Mouse (Mus musculus) limb, embryonic 13.5 days (tissue): ENCODE measurements around the gene Ckap5. TPM values are rescaled to one million over a fixed set of nuclear protein-coding genes. Genes with fewer than 3 reads are reported as not detected.
A peak's percentile ranks its signal among the peaks of the same experiment; 100 is the strongest.

Experiments used
- ATAC-seq: fragments of 200-750 bp; cut with Nextera tagmentation; 2 replicates; pipeline ENCODE4 v1.8.0; 2017; ENCODE audit warnings: low read depth, moderate number of reproducible peaks, moderate TSS enrichment; ENCODE audit not compliant: low FRiP score
- H3K27ac ChIP-seq: fragments of 300-500 bp; sonication (generic); 2 replicates; pipeline ENCODE4 v1.5.1; 2015; ENCODE audit warnings: inconsistent platforms, mild to moderate bottlenecking, moderate library complexity
- H3K27me3 ChIP-seq: fragments of 300-500 bp; sonication (generic); 2 replicates; pipeline ENCODE4 v1.6.1; 2015; ENCODE audit warnings: mild to moderate bottlenecking, inconsistent platforms
- H3K36me3 ChIP-seq: fragments of 300-500 bp; sonication (generic); 2 replicates; pipeline ENCODE4 v1.6.1; 2015; ENCODE audit warnings: inconsistent platforms, mild to moderate bottlenecking, moderate library complexity
- H3K4me1 ChIP-seq: fragments of 300-500 bp; sonication (generic); 2 replicates; pipeline ENCODE4 v1.6.1; 2015; ENCODE audit warnings: inconsistent platforms
- H3K4me2 ChIP-seq: fragments of 300-500 bp; sonication (generic); replicated peaks from 2 replicates; pipeline ENCODE4 v1.6.1; 2015; ENCODE audit warnings: inconsistent platforms, mild to moderate bottlenecking, moderate library complexity
- H3K4me3 ChIP-seq: fragments of 300-500 bp; sonication (generic); 2 replicates; pipeline ENCODE4 v1.5.1; 2015; ENCODE audit warnings: moderate library complexity, mild to moderate bottlenecking, inconsistent platforms
- H3K9ac ChIP-seq: fragments of 300-500 bp; sonication (generic); 2 replicates; pipeline ENCODE4 v1.6.1; 2015; ENCODE audit warnings: mild to moderate bottlenecking, inconsistent platforms
- H3K9me3 ChIP-seq: fragments of 300-500 bp; sonication (generic); 2 replicates; pipeline ENCODE4 v1.6.1; 2016; ENCODE audit warnings: inconsistent platforms
- WGBS: fragments of 180-500 bp; shearing (Covaris S2); methylation state at CpG from one replicate; pipeline ENCODE4 v1.1.7; 2015; 5-methylcytosine and 5-hydroxymethylcytosine counted together
- polyA plus RNA-seq: library from polyadenylated mRNA; unstranded; fragments of >200 nt; fragmentation: Nextera tagmentation; extraction: Ambion mirVana; gene quantifications from 2 replicates; pipeline ENCODE4 v1.2.1, GENCODE M21; 2015

The Ckap5 gene
- polyA plus RNA-seq, 1 experiment from 2014 or later: 106 TPM

GRCm38 (mm10) chr2:91645811-91646210 lies 119.2 kb downstream of the Ckap5 start:
- Histone ChIP-seq H3K4me1 (peaks cover 14% of the 10 kb centered on the region), H3K9ac (no peak overlapping the region), H3K4me3 (no peak overlapping the region), H3K36me3 (peaks cover 63% of the 10 kb centered on the region), H3K9me3 (no peaks in the 10 kb centered on the region), H3K27ac (no peak overlapping the region), H3K4me2 (no peak overlapping the region), H3K27me3 (no peaks in the 10 kb centered on the region)
- 93% methylated on average over 11 of the region's 11 CpGs for WGBS
- no peak for ATAC-seq

GRCm38 (mm10) chr2:91646733-91647132 lies 120.2 kb downstream of the Ckap5 start:
- 17% methylated on average over 1 of the region's 1 CpGs for WGBS
- H3K4me2 ChIP-seq: no peak overlapping the region

DNA sequence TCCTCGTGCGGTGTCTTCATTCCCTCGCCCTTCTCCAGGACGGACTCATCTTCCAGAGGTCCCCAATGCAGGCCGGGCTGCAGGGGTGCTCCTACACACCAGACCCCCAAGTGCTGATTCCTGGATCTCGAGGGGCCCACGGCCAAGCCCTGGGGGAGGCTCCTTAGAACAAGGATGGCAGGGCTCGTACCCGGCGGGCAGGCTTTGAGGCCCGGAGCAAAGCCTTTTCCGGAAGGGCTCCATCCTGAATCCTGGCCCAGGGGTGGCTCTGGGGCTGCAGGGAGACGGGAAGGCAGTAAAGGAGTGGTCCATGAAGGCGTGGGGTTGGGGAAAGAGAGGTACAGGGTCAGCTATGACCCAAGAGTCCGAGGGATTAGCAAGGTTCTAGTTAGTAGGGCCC lies 122.6 kb downstream of the Ckap5 start:
- peaks cover 17% of the 10 kb centered on the region for H3K4me1 ChIP-seq
- 5% methylated on average over 15 of the region's 15 CpGs for WGBS
- no peaks in the 10 kb centered on the region for H3K27me3 ChIP-seq
- peaks cover 53% of the 10 kb centered on the region for H3K36me3 ChIP-seq
- H3K4me3 ChIP-seq: peak overlapping the region; percentile 95
- 0 out of 2 replicates have a peak, but pooled peaks have one; percentile 0 for ATAC-seq
- H3K9me3 ChIP-seq: no peaks in the 10 kb centered on the region
- H3K27ac ChIP-seq: peak overlapping the region; percentile 90; the same call in 1 of the 2 replicates
- H3K4me2 ChIP-seq: peak overlapping the region; percentile 96
- peak overlapping the region; percentile 97 for H3K9ac ChIP-seq

More at GRCm38 (mm10) chr2:91646733-91647132, 120.2 kb downstream of the Ckap5 start:
- Histone ChIP-seq H3K9ac (no peak overlapping the region), H3K27ac (no peak overlapping the region), H3K9me3 (no peaks in the 10 kb centered on the region), H3K4me3 (no peak overlapping the region), H3K36me3 (peaks cover 64% of the 10 kb centered on the region), H3K4me1 (peaks cover 17% of the 10 kb centered on the region), H3K27me3 (no peaks in the 10 kb centered on the region)
- ATAC-seq: no peak

DNA sequence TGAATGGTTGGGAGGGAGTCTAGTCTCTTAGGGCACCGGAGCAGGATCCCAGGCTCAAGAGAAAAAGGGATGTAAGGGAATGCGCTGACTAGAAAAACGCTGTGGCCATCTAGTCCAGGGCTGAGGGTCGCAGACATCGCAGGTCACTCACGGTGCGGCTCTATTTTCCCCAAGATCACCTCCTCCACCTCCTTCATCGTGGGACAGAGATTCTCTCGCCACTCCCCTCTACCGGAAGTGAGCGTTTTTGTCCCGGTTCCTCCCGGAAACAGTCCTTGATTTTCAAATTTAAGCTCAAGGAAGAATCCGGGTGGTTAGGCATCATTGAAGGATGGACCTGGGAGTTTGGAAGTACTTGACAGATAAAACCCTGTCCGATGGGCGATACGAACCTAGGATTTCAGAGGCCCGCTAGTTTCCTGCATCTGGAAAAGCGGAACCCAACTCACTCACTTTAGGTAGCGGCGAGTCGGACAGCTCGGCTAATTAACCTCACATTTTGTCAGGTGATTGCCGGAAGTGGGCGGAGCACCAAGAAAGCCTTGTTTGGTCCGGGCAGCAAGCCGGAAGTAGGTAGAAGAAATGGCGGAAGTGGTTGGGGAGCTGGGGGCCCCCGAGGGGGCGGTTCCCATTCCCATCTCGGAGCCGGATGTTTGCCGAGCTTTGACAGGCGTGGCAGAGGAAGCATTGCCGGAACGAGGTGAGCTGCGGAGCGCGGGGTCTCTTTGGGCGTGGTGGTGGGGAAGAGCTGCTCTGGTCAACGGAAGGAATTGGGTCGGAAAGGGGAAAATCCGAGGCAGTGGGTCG lies 123.2 kb downstream of the Ckap5 start, which contains the start of the genes Zfp408 and Arhgap1:
Gene Zfp408, minus strand, starts transcription at position 239 of the 807 bp plus-strand sequence.
Gene Arhgap1, plus strand, starts transcription at position 308 of the 807 bp plus-strand sequence.
- H3K27ac ChIP-seq: peak within 1 kb of the TSS; percentile 90
- H3K27me3 ChIP-seq: no peaks in the 10 kb centered on the region
- H3K36me3 ChIP-seq: peaks cover 53% of the 10 kb centered on the region
- H3K4me2 ChIP-seq: peak within 1 kb of the TSS; percentile 96
- ATAC-seq: peak; percentile 94
- no peaks in the 10 kb centered on the region for H3K9me3 ChIP-seq
- under 1% methylated on average over 44 of the region's 44 CpGs for WGBS
- peak within 1 kb of the TSS; percentile 95 for H3K4me3 ChIP-seq
- peak within 1 kb of the TSS; percentile 97 for H3K9ac ChIP-seq
- peaks cover 17% of the 10 kb centered on the region for H3K4me1 ChIP-seq

- H3K36me3 ChIP-seq: peaks cover 53% of the 10 kb centered on the region
Observed at GRCm38 (mm10) chr2:91650360-91650995, 123.9 kb downstream of the Ckap5 start.

DNA sequence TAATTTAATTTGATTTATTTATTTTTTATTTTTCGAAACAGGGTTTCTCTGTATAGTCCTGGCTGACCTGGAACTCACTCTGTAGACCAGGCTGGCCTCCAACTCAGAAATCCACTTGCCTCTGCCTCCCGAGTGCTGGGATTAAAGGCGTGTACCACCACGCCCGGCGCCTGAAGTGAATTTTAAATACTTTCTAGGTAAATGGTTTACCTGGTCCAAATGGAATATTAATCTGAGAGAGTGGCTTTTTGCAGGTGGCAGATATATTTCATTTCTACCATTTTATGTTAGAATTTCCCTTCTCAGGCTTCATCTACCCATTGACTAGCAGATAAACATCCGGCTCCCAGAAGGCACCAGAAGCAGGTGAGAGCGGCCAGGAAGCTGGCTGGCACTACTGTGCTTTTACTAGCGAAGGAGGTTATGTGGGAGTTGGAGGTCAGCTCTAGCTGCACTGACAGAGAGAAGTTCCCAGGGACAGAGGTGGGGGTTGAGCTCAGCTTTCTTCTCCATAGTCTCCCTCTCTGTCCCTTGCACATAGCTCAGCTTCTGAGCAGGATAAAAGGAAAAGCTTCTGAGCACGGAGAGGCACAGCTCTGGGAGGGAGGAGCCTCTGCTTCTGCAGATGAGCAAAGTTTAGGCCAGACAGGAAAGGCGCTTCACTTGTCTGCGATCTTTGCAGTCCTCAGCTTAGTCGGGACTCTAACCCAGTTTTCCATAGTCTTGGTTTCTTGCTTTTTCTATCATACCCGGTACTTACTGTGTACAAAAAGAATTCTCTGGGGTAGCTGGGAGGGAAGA lies 125.1 kb downstream of the Ckap5 start:
- Histone ChIP-seq H3K4me1 (peaks cover 17% of the 10 kb centered on the region), H3K36me3 (peaks cover 52% of the 10 kb centered on the region), H3K4me2 (no peak overlapping the region), H3K4me3 (no peak overlapping the region), H3K27me3 (no peaks in the 10 kb centered on the region), H3K27ac (no peak overlapping the region), H3K9me3 (no peaks in the 10 kb centered on the region), H3K9ac (0 out of 2 replicates have a peak overlapping the region, but pooled peaks have one; percentile 35)
- no peak for ATAC-seq
- WGBS: 90% methylated on average over 14 of the region's 14 CpGs

More at GRCm38 (mm10) chr2:91650360-91650995, 123.9 kb downstream of the Ckap5 start:
- no peaks in the 10 kb centered on the region for H3K27me3 ChIP-seq
- peaks cover 17% of the 10 kb centered on the region for H3K4me1 ChIP-seq
- no peaks in the 10 kb centered on the region for H3K9me3 ChIP-seq
- peak overlapping the region; percentile 80 for H3K9ac ChIP-seq
- peak overlapping the region; percentile 95 for H3K4me3 ChIP-seq
- H3K4me2 ChIP-seq: peak overlapping the region; percentile 96
- peak; percentile 64 for ATAC-seq
- WGBS: 13% methylated on average over 16 of the region's 16 CpGs
- peak overlapping the region; percentile 67 for H3K27ac ChIP-seq

DNA sequence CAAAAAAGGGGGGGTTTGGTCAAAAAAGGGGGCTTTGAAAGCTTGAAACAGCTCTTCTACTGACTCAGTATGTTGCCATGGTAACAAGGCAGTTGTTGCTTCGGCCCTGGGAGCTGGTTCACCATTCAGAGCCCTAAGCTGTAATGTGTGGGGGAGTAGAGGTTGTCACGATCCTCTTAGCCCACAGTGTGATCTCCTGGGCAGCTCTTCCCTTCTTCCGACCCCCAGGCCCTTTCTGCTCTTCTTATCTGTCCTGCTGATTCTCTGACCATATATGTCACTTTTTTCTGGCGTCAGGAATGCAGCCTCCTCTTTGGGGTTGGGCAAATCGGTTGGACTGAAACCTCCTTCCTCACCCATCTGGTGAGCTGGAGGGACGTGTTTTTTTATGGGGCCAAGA lies 126.3 kb downstream of the Ckap5 start:
- Histone ChIP-seq H3K9ac (0 out of 2 replicates have a peak overlapping the region, but pooled peaks have one; percentile 4), H3K27me3 (no peaks in the 10 kb centered on the region), H3K9me3 (no peaks in the 10 kb centered on the region), H3K4me3 (no peak overlapping the region), H3K4me2 (no peak overlapping the region), H3K4me1 (peaks cover 17% of the 10 kb centered on the region), H3K27ac (no peak overlapping the region), H3K36me3 (peaks cover 52% of the 10 kb centered on the region)
- 57% methylated on average over 6 of the region's 6 CpGs for WGBS
- no peak for ATAC-seq

- Histone ChIP-seq H3K9me3 (no peaks in the 10 kb centered on the region), H3K4me3 (no peak overlapping the region), H3K27ac (no peak overlapping the region), H3K9ac (no peak overlapping the region), H3K4me2 (no peak overlapping the region), H3K27me3 (no peaks in the 10 kb centered on the region), H3K4me1 (peaks cover 8% of the 10 kb centered on the region), H3K36me3 (peaks cover 75% of the 10 kb centered on the region)
- WGBS: 90% methylated on average over 5 of the region's 5 CpGs
- no peak for ATAC-seq
Observed at GRCm38 (mm10) chr2:91655388-91655787, 128.8 kb downstream of the Ckap5 start.

DNA sequence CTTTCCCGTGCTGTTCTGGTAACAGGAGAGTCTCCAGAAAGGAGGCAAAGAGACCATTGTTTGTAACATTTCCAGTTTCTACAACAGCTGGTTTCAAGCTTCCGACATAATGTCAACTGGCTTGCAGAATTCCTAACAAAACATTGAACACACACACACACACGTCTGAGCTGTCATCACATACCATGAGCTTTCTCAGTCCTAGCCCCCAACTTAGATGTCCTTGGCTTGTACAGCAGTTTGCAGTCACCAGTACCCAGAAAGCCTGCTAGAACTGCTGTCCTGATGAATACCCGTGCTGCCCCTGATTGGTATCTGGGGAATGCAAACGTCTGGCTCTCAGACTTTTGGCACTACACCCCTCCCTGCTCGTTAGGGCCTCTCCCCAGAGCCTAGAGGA lies 129.3 kb downstream of the Ckap5 start:
- peaks cover 77% of the 10 kb centered on the region for H3K36me3 ChIP-seq
- H3K4me3 ChIP-seq: no peak overlapping the region
- H3K27ac ChIP-seq: no peak overlapping the region
- no peak overlapping the region for H3K9ac ChIP-seq
- H3K4me1 ChIP-seq: peaks cover 4% of the 10 kb centered on the region
- WGBS: 63% methylated on average over 6 of the region's 6 CpGs
- H3K27me3 ChIP-seq: no peaks in the 10 kb centered on the region
- H3K4me2 ChIP-seq: no peak overlapping the region
- no peaks in the 10 kb centered on the region for H3K9me3 ChIP-seq
- no peak for ATAC-seq

DNA sequence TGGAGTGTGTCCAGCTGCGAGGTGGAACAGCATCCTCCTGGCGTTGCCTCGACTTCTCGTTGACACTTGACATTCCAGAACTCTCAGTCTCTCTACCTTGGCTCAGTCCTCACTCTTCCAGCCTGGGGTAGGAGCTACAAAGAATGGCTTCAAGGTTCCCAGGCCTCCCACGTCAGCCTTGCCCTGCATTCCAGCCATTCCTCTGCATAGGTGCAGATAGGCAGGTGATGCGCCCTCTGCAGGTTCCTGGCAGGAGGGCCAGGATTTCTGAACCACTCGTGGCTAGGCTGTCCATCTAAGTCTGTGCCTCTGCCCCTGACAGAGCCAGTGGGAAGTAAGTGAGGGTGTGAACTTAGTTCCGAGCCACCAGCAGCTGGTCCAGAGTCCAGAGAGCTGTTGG lies 130.2 kb downstream of the Ckap5 start:
- Histone ChIP-seq H3K27ac (no peak overlapping the region), H3K27me3 (no peaks in the 10 kb centered on the region), H3K9me3 (no peaks in the 10 kb centered on the region), H3K9ac (no peak overlapping the region), H3K4me1 (no peaks in the 10 kb centered on the region), H3K36me3 (peaks cover 84% of the 10 kb centered on the region), H3K4me2 (no peak overlapping the region), H3K4me3 (no peak overlapping the region)
- 66% methylated on average over 8 of the region's 8 CpGs for WGBS
- ATAC-seq: no peak

DNA sequence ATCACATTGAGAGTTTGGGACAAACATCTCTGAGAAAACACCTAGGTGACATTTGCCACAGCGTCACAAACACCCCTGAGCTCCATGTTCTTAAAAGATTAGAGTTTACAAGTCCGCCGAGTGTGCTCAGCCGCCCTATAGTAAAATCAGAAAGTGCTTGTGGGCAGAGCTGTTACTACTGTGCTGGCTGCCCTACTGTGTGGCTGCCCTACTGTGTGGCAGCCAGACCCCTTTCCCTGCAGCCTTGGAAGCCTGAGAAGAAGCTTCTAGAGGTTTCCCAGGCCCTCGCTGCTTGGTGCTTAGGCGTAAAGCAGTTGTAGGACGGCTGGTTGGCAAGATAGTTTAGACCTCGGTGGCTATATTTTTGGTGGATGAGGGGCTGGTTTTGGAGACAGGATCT lies 133.1 kb downstream of the Ckap5 start:
- H3K27me3 ChIP-seq: no peaks in the 10 kb centered on the region
- no peak overlapping the region for H3K9ac ChIP-seq
- H3K4me3 ChIP-seq: no peak overlapping the region
- no peaks in the 10 kb centered on the region for H3K4me1 ChIP-seq
- H3K36me3 ChIP-seq: peaks cover 96% of the 10 kb centered on the region
- H3K9me3 ChIP-seq: no peaks in the 10 kb centered on the region
- no peak for ATAC-seq
- no peak overlapping the region for H3K4me2 ChIP-seq
- WGBS: 91% methylated on average over 8 of the region's 8 CpGs
- no peak overlapping the region for H3K27ac ChIP-seq
